Mouse (Mus musculus) embryo, embryonic 10 days (tissue): ENCODE results near the gene Gm10197.

Experiments
- DNase-seq: peaks from one replicate; pipeline ENCODE4 v3.0.0-alpha.2; 2015; ENCODE audit warnings: low spot score

The Gm10197 gene

DNA sequence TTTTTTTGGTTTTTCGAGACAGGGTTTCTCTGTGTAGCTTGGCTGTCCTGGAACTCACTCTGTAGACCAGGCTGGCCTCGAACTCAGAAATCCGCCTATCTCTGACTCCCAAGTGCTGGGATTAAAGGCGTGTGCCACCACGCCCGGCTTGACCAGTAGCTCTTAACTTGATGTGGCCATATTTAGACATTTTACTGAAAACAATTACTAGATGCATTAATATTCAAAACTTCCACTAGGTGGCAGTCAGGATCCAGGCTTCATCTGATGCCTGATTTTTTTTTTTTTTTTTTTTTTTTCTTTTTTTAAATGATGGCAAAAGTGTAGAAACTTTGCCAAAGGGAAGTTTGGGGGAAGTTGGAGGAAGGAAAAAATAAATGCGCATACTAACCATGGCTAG is 23.0 kb upstream of the Gm10197 start:
- peak; percentile 79 for DNase-seq

DNA sequence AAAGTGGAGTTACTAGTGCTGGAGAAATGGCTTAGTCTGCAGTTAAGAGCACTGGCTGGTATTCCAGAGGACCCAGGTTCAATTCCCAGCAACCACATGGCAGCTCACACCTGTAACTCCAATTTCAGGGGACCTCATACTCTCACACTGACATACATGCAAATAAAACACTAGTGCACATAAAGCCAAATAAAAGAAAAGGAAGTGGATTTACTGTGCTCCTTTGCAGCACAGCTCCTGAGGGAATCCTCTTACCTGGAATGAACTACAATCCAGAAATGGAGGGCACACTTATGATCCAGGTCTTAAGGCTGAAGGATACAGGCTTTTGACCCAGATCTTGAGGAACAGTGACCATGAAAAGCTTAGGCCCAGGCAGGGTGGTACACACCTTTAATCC is 22.1 kb upstream of the Gm10197 start:
- DNase-seq, result no peak

DNA sequence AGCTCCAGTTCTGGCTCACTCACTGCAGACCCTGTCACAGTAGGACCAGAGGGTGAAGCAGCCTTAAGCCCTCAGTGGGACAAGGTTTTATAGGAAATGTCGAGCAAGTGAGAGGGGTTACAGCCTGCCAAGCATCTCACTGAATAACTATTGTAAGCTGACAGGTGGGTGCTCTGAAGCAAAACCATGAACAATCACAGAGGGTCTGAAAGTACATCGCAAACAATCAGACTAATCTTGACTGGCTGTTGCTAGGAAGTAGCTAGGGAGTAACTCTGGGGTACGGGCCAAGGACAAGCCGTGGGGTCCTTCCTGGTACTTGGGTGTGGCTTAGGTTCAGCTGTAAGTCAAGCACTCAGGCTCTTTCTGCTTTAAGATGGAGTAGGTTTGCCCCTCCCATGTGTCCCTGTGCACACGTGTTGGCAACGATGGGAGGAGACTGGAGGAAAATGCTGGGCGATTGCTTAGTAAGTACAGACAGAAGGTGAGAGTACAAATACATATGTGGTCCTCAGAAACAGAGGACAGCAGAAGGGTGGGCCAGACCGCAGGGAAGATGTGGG is 21.3 kb upstream of the Gm10197 start:
- DNase-seq, result no peak

DNA sequence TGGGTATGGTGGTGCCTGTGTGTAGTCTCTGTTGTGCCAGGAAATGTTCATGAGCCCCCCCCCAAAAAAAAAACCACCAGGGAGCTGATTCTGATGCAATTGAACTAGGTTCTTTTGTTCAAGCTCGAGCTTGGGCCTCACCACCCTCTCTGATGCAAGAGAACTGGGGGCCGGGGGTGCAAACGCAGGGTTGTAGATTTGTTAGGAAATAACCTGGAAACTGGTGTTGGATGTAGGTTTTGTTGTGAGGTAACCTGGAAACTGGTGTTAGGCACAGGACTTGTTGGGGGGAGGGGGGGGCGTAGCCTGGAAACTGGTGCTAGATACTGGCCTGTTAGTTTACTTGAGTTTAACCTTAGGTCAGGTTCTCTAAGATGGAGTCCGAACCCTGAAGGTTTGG is 20.2 kb upstream of the Gm10197 start:
- no peak for DNase-seq

DNA sequence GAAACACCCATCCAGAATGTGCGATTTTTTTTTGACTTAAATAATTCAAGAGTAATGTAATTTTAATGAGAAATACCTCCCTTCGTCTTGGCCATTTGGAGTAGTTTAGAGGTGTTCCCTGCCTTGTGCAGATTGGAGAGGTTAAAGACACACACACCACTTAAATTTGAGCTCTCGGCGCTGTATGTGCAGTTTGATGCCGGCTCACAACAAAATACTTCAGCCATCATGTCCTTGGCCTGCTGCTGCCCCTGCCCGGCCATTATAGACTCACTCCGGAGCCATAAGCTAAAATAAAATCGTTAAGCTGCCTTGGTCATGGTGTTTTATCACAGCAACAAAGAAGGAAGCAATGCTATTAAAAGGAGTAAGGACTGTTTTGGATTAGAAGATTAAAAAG is 19.8 kb upstream of the Gm10197 start:
- DNase-seq, result no peak

DNA sequence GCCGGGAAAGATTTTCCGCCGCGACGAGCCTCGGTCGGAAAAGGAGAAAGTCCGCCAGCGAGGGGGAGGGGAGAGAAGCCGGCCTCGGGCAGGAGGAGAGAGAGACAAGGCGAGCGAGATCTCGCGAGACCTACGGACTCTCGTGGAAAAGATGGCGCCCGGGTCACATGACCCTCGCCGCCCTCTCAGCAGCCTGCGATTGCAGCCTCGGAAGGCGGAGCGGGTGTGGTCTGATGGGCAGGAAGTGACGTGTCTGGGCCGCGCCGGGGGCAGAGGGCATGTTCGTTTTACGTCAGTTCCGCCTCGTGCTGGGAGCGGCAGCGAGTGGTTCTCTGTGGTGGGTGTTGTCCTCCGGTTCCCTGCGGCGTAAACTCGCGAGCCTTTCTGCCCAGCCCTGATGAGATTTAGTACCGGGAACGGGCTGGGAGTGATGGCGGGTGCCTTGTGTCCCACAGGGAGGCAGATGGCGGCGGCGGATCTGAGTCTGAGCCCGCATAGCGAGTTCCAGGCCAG is 19.0 kb upstream of the Gm10197 start, which contains the start of gene Smndc1:
Gene Smndc1, minus strand, starts transcription at position 84 of the 513 bp plus-strand sequence.
- DNase-seq, result peak; percentile 100

DNA sequence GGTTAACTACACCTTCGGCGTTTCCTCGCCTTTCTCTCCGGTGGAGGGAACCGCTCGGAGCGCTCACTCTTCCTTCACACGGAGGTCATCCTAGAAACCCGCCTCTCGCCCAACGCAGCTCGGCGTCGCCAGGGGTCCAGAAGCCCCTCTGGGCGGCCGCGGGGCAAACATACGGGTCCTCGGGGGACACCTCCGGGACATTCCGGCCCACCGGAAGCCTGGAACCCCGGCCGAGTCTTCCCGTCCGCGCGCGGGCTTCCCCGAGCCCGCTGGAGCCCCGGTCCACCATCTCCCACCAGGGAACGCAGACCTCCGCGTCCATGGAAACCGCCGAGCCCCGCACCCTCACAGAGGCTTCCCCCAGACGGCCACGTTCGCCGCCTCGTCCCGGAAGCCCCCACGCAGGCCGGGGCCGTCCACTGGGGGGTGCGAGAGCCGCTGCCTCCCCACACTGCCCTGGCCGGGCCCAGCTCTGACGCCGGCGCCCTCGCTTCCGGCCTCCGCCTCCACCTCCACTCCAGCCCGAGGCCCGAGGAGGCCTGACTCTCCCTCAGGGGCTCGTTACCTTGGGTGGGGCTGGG is 18.4 kb upstream of the Gm10197 start:
- DNase-seq, result peak; percentile 51

DNA sequence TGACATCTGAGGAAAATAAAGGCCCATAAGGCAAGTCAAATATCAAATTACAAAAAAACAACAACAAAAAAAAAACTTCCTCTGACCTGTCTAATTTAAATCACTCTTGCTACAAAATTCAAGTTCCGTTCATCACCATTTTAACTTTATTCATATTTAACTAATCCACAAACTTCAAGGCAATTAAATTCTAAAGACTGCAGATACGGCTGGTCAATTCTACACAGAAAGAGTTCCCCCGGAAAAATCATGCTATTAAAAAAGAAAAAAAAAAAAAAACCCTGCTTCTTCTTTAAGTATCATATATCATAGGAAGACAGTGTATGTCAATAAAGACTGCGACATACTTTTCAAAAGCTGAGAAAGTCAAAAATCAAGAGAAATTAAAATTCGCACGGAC is 17.9 kb upstream of the Gm10197 start:
- no peak for DNase-seq

DNA sequence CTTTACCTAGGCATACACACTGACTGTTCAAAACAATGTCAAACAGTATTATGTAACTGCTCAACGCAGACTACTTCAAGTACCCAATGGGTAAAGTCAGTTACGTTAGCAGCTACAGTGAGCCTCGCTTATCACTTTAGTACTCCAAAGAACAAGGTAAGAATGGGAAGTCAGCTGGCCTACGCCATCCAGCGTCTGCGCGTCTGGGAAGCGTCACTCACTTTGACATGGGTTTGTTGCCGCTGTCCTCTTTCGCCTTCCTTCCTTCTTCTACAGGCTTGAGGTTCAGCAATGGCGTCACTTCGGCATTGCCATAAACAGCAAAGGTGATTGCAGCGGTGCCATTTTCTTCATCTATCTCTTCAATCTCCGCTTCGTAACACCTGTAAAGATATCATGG is 11.8 kb upstream of the Gm10197 start:
- DNase-seq, result no peak

DNA sequence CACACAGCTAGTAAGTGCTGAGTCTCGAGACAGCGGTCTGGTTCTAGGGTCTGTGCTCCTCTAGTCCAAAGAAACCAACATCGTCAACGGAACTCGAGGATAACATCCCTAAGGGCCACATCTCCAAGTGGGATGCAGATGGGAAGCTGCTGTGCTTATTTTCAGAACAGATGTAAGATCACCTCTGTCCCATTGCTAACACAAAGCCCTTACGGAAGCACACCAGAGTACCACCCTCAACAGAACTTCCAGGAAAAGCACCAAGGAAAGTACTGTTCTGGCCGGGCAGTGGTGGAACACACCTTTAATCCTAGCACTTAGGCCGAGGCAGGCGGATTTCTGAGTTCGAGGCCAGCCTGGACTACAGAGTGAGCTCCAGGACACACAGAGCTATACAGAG is 6.9 kb upstream of the Gm10197 start:
- DNase-seq, result no peak

DNA sequence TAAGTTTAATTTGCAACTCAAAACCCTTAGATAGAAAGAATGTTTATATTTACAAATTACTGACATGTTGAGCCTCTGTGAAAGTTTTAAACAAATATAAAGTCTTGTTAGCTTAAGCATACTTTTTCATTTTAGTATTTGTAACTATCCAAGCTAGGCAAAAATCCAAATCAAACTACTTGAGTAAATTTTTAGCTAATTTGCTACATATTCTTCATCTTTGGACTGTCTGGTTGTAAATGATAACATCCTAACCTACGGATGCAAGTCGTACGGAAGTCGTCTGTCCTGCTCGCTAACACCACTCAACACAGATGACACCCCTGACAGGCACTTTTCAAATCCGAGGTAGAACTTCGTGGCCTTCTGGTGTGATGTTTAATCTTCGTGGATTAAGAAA is 6.1 kb upstream of the Gm10197 start:
- no peak for DNase-seq

DNA sequence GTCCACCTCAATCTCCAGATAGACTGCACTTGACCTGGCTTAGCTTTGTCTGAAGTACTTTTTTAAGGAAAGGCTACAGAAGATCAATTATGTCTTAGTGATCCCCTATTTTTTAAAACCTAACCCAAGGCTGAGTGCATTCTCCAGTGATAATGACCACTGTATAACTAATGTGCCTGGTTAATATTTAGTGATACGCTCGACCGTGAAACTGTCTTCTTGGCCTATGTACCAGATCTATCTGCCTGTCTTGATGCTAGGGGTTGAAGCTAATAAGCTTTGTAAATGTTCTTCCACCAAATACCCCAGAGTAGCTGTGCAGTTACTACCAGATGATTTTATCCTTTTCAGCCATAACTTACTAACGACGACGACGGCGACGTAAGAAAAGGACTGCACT is 4.2 kb upstream of the Gm10197 start:
- DNase-seq, result no peak

DNA sequence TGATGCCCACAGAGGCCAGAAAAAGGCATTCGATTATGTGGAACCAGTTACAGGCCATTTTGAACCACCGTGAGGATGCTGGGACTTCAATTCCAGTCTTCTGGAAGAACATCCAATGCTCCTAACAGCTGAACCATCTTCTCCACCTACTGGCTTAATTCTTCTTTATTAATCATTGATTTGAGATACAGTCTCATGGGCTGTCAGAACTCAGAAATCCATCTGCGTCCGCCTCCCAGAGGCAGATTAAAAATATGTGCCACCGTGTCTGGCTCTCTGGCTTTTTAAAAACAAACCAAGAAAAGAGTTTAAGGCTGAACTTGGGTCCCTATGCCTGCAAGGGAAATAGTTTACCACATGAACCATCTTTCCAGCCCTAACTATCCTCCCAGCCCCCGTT is 3.7 kb upstream of the Gm10197 start:
- DNase-seq, result no peak

DNA sequence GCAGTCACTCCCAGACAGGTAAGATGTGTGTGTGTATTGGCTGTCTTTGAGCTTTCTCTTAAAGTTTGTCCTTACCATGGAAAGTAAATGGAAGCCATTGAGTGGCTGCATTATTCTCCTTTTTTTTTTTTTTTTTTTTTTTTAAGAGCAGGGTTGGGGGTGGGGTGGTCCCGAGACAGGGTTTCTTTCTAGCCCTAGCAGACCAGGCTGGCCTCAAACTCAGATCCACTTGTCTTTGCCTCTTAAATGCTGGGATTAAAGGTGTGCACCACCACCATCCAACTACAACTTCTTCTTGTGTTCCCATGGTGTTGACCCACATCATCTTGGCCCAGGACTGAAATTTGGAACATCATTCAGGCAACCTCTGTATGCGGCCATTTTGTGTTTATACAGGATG is 2.0 kb upstream of the Gm10197 start:
- DNase-seq, result no peak

DNA sequence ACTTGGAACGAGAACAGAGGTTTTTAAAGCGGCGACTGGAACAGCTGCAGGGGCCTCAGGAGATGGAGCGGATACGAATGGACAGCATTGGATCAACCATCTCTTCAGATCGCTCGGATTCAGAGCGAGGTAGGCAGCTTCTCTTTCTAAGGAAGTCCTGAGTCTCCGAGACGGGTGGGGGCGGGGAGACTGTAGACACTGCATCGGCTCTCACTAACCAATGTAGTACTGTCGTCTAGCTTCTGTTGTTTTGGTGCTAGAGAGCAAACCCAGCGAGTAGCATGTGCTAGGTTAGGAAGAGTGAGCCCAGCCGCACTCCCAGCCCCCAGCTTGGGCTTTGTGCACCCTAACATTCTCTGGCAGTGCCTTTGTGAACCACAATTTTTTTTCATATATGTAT is 1.3 kb downstream of the Gm10197 start:
- DNase-seq, result no peak

DNA sequence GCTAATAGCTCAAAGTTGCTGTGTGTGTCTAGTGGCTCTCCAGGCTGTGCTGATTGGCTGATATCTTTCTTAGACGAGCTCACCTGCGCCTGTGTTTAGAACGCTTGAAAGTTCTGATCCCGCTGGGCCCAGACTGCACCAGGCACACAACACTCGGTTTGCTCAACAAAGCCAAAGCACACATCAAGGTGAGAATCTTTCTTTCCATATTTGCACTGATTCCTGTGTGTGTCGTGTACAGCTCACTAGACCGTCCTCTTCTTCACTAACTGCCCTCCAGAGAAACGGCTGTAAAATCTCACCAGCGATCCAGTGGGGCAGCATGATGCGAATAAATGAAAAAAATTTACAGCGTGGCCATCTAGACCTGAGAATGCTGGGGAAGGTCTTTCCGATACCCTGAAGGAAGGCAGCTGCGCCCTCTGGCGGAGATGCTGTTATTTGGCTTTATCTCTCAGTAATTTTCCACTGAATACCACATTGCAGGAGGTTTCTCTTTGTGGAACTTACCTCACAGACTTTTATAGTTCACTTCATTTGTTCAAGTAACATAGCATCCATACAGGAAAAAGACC is 2.0 kb downstream of the Gm10197 start:
- peak; percentile 90 for DNase-seq

DNA sequence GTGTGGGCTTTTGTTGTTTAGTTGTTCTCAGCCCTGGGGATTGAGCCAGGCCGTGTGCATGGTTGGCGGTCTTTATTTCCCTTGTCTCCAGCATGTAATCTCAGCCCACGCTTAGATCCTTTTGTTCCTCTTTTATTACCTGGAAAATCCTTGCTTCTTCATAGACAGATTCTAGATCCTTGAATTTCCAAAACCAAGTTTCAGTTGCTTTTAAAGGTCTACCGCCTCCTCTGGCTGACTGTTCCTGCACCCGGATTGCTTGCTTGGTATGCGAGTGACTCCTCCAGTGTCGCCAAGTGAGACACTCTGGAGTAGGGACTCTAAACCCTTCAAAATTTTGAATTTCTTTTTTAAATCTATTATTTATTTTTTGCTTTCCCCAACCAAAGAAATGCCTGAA is 4.7 kb downstream of the Gm10197 start:
- no peak for DNase-seq

DNA sequence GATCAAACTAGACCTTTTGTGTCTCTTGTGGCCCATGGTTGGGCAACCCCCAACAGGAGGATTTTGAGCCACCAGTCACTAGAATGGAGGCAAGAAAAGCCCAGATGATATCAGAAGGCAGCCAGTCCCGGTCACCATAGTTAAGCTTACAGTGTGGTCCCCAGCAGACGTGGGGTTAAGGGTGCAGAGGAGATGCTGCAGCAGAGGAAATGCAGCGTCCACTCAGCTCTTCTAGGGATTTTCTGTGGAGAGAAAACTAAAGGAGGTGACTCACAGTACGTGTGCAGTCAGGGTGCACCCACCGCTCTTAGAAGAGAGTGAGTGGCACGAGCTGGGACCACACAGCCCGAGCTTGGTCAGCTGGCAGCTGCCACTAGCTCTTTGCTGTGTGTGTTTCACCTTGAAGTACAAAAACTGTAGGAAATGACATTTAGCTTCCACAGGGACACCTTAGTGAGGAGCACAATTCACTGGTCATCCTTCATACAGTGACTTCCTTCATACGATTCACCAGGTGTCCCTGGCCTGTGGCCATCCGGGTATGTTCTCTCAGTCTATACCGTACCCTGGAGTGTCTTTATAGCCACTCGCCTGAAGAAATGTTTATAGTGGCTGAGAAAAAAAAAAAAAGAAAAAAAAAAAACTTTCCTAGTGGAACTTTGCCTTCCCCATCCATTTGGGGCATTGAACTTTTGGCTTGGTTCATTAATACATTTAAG is 5.3 kb downstream of the Gm10197 start:
- DNase-seq, result no peak

DNA sequence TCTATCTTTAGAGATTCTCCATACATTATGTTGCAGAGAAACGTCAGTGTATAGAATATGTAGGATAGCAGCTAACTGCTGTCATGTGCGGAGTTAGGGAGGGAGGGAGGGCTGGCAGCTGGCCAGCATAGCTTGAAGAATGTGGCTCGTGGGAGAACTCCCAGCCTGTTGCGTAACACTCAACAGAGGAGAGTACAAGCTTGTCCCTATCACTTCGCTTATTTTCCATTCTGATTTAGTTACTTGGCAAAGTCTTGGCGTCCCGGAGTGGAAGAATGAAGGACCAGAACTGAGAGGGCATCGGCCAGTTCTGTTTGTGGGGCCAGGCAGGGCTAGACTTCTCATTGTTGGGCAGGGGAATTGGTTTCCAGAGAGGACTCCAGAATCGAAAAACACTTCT is 6.6 kb downstream of the Gm10197 start:
- no peak for DNase-seq

DNA sequence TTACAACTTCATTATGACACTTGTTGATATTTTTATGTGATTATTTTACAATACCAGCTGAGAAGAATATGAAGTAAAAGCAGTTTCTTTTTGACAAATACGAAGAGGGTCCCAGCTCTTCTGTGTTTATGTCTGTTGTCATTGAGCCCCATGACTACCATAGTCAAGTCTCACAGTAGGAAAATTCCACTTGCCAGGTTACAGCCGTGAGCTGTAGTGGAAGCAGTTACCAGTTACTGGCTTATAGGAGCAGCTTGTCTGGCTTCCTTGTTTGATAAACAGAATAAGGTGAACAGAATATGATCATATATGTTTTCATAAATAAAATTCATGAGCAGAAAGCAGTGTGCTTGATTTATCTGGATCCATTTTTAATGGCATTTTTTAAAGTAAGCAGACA is 7.0 kb downstream of the Gm10197 start:
- no peak for DNase-seq

DNA sequence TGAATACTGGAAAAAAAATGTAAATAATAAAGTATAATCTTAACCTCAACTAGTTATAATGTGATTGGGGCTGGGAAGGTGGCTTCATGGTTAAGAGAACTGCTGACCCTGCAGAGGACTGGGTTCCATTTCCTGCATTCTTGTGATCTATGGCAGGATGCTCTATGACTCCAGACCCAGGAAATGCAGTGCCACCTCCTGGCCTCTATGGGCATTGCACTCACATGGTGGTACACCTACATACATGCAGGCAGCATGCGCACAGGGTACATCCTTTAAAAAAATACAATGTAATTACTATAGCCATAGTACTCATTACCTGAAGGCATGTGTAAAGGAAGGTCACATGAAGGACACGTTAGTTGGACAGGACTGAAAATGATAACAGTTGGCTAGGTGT is 8.6 kb downstream of the Gm10197 start:
- DNase-seq, result peak; percentile 67

DNA sequence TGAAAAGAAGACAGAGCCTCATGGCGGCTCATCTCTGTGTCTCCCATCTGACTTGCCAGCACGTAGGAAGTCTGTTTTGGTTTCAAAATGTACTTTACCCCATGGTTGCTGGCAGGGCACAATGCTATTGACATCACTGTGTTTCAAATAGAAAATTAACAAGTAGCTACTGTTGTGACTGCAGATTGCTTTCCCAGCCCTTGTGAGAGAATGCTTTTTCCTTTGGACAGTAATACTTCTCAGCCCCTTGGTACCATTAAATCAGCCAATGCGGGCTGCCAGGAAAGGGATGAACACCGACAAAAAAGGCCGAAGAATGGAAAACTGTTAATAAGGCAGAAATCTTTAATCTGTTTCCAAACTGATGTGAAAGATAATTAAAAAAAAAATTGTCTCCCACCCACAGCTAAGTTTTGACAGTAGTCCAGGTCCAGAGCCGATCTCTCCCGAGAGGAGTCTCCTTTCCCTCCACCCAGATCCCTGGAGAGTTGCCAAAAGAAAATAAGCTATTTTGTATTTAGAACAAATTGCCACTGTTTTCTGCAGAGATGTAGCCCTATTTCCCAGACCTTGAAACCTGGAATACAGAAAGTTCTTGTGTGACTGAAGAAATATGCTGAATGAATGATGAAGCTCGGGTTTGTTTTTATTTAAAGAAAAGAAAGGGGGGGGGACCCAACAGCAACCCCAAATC is 11.2 kb downstream of the Gm10197 start:
- no peak for DNase-seq
